Mouse (Mus musculus) gastrocnemius, postnatal 4 days (tissue): ENCODE measurements around the gene Ccne1. TPM values are rescaled to one million over a fixed set of nuclear protein-coding genes. Genes with fewer than 3 reads are reported as not detected.

Experiments used
- DNase-seq, 2 experiments: peaks; one replicate each; pipeline ENCODE4 v3.0.0; 2021 to 2022; ENCODE audit warnings: low spot score in 2 of 2, mixed read lengths in 2 of 2
- total RNA-seq, 2 experiments: library from RNA; stranded (reverse); gene quantifications; 2 replicates each; pipeline ENCODE4 v1.2.3; 2021

The Ccne1 gene
- total RNA-seq, 2 experiments from 2014 or later, result 25.3 to 26.2 TPM

DNA sequence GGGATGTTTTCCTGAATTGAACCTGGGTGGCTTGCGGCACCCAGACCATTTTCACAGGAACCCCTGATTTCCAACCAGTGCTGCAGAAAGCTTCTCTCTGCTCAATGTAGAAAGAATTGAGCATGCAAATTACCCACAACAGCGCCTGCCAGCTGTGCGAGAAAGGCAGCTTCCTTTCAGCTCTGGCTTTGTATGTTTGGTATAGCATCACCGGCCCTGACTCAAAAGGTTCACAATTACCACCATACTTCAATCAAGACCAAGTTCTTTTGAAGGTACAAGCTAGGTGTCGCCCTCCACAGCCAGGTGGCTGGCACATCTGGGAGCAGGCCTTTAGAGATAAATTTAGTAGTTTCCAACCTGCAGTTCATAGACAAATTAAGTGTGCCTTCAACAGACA, 3.2 kb downstream of the Ccne1 start:
- DNase-seq, result no peak

DNA sequence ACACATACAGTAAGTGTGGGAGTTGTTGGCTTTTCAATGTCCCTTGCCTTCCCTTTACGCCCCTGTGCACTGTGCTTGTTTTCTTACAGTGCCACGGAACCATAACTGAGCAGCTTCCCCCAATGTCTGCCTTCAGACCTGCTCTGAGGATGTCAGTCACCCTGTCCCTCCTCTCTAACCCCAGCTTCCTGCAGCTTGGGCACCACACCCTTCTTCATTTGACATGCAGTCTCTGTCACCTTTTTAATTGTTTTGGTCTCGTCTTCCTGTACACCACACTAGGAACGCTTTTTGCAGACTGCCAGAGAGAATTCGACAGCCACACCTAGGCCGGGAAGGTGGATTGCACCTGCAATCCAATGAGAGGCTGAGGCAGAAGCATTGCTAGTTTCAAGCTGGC, 13.0 kb downstream of the Ccne1 start:
- no peak for DNase-seq

DNA sequence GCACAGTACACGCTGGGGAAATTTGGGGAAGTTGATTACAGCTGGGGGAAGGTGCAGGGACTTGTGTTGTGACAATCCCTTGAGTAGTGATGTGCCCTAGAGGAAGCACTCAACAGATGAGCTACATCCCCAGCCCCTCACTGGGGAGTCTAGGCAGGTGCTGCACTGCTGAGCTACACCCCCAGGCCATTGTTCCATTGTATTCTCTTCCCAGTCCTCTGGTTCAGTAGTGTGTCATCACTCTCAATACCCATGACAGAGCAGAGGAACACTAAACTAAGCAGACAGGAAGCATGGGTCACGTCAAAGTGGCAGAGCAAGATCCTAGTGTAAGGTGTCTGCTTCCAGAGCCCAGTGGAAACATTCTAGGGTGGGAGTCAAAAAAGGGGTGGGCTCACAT, 14.2 kb downstream of the Ccne1 start:
- DNase-seq, result no peak

DNA sequence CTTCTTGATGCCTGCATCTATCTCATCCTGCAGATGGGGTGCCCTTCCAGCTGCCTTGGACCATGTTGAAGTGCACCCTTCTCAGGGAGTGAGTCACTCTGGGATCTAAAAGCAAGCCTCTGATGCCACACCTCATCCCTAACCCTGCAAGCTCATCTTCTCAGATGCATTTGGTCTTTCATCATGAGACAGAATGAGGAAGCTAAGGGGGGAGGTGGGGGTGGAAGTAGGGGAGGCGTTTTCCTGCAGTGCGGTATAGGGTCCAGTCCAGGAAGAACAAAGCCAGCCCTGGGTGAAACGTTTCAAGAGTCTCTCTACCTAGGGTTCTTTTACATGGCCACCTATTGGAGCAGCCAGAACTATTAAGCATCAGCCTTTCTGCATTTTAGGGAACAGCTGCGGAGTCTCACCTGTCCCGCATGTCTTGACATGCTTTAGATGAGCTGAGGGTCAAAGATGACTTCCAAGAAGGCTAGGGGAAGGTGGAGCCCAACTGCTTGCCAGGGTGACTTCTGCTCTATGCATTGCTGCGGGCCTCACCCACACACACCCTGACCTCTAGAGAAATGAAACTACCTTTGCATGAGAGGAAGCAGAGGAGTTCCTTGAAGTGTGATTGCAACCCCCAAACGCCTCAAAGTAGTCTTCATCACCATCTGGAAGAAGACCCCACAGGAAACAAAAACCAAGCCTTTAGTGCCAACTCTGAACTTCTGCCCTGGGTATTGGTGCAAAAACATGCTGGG, 17.2 kb downstream of the Ccne1 start:
- DNase-seq, result no peak

DNA sequence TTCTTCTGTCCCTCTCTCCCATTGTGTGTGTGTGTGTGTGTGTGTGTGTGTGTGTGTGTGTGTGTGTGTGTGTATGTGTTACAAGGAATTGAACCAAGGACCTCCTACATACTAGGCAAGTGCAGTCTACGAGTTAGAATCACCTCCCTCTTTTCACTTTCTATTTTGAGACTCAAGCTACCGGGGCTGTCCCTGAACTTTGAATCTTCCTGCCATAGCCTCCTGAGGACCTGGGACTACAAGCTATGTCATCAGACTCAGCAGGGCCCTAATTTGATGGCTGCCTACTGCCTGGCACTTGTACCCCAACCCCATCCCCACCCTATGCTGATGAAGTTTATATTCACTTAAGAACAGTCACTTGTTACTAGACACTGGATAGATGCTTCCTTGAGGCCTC, 18.9 kb downstream of the Ccne1 start:
- no peak for DNase-seq

DNA sequence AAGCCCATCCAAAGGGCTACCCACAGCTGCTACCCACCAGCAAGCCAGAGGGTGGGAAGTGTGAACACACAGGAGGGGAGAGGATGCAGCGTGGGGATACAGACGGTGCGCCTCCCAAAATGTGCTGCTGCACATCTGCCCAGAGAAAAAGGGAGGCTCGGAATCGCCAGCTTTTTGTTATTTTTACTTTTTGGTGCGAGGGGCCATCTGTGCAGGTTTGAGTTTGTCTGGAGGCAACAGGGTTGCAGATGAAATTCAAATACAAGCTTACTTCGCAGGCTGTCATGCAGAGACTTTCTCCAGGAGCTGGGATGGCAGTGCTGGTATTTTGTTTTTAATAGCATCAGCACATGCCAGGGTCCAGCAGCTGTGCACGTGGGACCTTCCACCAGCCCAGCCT, 19.5 kb downstream of the Ccne1 start:
- no peak for DNase-seq

DNA sequence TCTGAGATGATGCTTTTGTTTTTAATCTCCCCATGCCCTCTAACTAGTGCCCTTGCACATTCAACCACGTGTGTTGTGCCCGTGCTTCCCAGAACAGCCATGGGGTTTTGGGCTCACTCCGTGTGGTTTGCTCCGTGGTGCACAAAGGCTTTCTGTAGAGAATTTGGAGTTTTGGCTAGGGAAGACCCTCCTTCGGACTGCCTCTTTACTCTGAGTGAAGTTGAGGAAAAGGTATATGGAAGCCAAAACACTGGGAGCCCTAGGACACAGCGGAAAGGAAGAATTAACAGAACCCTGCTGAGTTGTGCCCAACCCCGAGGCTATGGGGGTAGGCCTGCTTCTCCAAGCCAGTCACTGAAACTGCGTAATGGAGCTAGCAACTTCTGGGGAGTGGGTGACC, 20.9 kb downstream of the Ccne1 start:
- no peak for DNase-seq

DNA sequence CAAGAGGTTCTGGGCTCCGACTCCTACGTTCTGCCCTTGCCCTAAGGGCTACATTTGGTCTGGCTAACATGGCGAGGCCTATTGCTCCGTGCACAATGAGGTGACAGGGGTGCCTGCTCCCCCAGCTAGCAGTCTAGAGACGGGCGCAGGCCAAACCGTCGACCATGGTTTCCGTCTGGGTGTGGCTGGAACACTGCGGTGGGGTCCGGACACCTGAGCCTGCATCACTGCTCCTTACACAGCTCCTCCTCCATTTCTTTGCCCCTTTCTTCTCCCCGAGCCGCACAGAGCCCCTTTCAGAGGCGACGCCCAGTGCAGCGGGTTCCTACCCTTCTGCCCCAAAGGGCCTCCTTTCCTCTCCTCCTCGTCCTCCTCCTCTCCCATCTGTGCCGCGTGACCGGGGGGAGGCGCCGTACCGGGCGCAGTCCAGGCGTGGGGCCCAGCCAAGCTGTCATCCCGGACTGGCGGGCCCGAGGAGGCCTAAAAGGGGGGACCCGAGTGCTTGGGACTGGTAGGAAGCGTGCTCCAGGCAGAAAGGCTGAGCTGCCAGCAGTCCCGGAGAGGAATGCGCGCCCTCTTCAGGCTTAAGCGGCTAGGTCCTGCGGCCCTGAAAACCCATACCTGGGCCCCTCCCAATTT, 21.6 kb downstream of the Ccne1 start:
- DNase-seq, result peak; percentile 72 to 82

DNA sequence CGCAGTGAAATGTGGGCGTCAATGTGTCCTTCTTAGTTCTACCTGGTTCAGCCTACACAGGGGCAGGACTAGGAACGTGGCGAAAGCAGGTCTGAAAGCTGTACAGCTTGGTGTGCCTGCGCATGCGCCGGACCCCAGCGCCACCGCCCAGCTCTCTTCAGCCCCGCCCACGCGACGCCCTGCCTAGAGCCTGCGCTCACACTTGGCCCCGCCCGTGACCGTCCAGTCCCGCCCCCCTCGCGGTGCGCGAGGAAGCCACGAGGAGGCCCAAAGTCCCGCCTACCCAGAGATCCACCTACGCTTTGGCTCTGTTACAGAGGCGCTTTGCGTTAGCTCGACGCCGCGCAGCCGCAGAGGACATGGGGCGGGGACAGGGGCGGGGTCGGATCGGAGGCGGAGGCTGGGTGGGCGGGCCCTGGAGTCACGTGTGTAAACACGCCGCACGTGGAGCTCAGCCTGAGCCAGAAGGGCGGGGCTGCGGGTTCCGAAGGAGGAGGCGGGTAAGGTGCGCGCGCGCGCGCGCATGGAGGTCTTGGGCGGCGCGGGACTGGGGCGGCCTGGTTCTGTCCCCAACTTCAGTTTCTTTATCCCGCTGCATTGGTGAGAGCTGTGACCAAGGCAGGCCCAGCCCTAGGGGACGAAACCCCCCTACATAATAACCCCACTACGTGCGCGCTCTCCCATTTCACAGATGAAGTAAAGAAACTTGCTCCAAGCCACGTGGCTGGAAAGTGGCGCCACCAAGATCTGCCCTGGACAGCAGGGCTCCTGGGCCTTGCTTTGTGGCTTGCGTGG, 22.4 kb downstream of the Ccne1 start:
- DNase-seq, result peak; percentile 99 to 100

DNA sequence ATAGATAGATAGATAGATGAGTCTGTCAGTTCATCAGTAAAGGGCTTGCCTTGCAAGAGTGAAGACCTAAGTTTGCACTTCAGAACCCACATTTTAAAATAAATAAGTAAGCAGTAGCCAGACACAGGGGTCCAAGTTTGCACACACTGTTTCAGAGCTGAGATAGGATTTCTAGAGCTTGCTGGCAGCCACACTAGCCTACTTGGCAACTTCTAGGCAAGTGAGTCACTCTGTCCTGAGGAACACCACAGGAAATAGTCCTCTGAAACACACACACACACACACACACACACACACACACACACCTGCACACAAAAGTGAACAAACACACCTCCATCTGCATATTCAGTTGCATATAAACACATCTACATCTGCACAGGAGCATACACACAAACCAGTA, 24.4 kb downstream of the Ccne1 start:
- no peak for DNase-seq

DNA sequence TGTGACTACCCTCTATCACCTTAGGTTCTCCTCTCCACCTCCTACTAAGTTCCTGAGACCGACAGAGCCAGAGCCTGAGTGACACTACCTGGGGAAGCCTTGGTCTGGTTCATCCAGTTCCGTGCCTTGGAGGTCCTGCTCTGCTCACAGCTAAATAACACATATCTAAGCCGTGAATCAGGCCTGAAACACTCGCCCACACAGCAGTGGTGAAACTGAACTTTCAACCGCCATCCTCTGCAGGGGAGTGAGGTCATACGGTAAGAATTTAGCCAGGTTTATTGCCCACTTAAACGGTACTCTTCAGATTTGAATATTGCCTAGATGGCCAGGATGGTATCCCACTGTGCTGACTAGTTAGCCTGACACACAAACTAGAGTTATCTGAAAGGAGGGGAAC, 30.1 kb downstream of the Ccne1 start:
- no peak for DNase-seq

DNA sequence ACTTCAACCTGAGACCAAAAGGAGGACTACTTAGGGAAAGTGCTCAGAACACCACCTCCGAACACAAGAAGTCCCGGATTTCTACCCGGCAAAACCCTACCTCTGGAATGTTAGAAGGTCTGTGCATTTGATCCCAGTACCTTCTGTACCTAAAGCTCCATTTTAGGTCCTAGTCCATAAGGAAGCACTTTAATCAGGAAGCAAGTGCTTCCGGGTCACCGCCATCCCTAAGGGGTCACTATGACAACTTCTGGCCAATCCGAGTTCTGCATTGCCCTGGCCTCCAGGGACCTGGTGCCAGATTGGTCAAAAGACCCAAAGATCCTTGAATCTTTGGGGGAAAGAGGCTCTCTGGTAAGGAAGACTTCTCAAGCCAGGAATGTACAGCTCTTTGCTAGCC, 31.8 kb downstream of the Ccne1 start:
- no peak for DNase-seq

DNA sequence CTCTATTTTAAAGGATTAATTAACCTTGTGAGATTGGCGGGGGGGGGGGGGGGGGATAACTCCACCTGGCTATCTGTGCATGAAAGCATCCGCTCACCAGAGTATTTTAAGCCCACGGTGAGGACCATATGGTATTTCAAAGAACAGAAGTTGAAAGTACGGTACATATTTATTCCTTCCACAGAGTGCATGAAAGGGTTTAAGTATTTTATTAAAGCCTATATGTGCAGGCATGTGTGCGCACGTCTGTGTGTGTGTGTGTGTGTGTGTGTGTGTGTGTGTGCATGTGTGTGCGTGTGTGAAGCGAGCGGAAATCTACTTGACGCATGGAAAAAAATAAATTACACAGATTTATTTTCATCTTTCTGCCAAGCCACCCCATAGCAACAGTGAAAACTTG, 32.4 kb downstream of the Ccne1 start:
- DNase-seq, result no peak

DNA sequence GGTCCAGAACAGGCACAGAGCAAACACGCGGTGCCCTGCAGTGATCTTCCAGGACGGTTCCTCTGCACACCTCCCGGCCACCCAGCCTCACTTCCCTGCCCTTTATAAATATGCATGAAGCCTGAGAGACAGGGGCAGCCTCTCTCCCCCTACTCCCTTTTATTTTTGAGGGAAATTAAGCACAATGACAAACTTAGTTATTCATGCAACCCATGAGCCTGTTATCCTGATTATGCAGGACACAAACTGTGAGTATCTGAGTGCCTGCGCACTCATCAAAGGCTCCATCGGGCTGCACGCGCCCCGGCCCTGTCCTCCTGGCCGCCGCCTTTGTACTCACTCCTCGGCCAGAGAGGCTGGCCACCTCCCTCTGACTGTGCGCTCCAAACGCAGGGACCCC, 32.8 kb downstream of the Ccne1 start:
- DNase-seq, result no peak

DNA sequence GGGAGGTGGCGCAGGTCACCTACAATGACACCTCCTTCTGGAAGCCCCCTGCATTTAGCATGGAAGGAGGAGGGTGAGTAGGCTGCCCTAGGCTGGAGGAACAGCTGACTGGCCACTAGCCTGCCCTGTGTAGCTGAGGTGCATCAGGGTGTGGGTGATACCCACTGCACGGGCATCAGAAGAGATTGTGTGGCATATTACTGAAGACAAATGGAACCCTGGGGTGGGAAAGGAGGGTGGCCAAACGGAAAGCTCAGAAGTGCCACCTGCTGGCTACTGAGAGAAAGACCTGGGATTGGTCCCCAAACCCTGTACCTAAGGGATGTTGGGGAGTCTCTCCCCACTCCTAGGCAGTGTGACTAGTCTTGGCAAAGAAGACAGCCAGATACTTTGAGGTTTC, 33.6 kb downstream of the Ccne1 start:
- DNase-seq, result peak in 1 of 2 experiments; percentile 27

DNA sequence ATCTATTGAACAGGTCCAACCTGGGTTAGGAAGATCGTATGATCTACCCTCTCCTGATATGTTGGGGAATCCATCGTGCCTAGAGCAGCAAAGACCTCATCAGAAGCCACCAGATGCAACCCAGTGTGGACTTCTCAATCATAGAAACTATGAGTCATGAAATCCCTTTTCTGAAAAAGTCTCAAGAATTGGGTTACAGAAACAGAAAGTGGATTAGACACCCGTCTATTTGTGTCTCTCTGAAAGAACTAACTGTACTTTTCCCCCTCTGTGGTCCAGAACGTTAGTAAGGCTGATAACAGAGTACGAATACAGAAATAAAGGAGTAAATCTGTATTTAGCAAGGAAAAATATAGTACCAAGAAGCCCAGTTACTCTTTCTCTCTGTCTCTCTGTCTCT, 36.3 kb downstream of the Ccne1 start:
- no peak for DNase-seq

DNA sequence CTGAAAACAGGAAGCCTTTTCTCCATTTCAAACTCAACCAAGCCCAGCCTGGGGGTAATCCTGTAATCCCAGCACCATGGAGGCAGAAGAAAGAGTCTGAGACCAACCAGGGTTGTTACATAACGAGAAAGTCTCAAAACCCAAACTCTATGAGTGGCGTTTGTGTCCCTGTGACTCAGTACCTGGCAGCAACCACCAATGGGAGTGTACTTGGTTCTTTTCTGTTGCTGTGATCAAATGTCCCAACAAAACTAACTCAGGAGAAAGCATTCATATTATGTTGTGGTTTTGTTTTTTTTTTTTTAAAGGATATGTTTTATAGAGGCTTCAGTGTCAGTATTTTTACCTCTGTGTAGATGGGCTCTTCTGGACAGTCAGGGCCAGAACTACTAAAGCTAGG, 36.7 kb downstream of the Ccne1 start:
- DNase-seq, result no peak

DNA sequence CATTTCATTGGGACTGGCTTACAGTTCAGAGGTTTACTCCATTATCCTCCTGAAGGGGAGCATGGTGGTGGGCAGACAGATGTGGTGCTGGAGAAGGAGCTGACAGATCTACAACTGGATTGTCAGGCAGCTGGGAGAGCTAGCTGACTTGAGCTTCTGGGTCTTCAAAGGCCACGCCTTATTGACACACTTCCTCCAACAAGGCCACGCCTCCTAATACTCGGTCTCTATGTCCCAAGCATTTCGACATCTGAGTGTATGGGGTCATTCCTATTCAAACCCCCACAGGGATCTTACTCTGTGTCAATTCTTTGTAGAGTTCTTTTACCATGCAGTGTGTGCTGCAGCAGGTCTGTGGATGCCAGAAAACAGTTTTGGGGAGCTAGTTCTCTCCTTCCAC, 42.9 kb downstream of the Ccne1 start:
- no peak for DNase-seq

DNA sequence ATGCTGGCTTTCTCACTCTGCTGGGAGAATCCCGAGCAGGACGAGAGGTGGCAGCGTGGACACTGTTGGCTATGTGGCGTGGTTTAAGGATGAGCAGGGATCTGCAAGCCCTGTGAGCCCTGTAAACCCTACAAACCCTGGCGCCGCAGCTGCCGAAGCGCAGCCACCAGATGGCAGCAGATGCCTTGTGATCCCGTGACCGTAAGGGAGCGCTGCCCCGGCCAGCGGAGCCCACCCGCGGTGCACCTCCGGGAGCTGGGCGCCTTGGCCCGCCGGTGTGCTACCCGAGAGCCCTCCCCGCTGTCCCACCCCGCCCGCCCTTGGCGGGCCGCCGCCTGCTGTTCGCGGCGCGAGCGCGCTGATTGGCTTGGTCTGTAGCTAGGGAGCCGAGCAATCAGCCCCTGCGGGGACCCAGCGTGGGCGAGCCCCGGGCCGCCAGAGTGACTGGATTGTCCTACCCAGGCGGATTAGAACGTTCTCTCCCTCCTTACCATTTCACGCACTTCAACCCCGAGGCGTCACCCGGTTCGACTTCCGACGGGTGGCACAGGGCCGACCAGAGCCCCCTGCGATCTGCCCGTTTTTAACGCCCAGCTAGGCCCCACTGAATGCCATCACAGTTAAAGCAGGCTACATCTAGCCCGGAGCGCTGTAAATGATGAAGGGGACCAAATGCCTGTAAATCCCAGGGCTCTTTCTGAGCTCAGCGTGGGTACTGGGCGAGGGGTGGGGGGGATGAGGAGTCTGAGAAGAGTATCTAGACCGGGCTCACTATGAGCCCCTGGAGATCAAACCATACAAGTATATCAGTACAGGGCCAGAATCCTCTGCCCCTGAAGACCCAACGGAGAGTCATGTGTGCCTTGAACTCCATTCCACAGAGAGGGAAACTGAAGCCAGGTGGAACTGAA, 46.0 kb downstream of the Ccne1 start:
- DNase-seq, result peak; percentile 85 to 92

DNA sequence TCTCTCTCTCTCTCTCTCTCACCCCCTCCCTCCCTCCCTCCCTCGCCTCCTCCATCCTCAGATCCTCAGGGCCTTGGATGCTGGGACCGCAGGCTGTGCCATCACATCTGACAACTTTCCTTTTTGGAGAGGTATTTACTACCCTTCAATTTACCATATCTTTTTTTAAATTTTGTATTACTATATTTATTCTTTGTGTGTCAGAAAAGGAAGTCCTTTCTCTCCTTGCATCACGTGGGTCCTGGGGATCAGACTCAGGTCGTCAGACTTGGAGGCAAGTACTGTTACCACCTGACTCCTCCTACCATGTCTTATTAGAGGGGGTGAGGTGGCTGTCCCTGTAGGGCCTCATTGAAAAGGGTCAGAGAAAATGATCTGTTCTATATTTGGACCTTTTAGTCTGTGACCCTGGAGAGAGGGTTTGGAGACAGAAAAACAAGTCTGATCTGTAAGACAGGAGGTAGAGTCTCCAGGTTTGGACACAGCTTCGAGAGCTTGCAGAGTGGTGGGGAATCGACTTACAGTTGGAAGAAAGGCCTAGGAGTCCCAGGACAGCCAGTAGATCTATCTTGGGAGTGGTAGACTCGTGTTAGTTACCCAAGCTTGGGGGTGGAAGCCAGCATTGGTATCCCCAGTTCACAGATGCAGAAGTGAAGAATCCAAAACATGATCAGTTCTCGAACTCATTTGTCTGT, 47.6 kb downstream of the Ccne1 start:
- DNase-seq, result no peak

DNA sequence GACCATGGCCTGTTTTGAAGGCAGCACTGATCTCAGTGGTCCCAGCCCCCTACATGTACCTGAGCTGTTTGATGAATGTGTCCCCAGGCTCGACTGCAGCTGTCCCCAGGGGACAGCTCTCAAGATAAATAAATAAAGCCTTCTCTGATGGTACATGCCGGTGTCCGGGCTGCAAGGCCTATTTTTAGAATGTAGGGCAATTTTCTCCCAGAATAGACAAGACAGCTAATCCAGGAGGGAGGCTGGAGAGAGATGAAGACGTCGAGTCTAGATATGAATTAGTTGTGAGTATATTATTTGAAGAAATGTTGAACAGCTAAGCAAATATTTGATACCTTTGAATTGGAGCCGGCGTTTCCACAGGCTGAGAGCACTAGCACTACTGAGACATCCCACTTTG, 48.2 kb downstream of the Ccne1 start:
- no peak for DNase-seq
